Mouse (Mus musculus) skeletal muscle tissue, adult 2 months (tissue): ENCODE results near the gene Rcor1.

ENCODE experiments used
- DNase-seq: peaks from one replicate; pipeline ENCODE4 v3.0.0-alpha.2; 2012; ENCODE audit warnings: low read depth, low spot score

Rcor1 gene

DNA sequence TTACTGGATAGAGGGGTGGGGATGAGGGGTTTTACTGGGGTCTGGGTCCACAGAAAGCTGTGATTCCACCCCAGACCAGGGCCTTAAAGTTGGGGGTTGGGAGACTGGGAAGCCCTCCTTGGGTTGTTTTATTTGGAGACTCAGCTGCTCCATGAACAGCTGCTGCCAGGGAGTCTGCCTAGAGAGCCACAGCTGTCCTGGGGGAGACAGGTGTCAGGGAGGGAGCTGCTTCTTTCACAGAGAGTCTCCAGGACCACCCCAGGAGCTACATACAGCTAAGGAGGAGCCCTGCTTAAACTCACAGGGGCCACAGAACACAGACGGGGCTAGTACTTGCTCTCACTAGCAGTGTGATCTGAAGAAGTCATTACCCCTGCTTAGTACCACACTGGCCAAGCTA lies 18.0 kb upstream of the Rcor1 start:
- DNase-seq, result no peak

DNA sequence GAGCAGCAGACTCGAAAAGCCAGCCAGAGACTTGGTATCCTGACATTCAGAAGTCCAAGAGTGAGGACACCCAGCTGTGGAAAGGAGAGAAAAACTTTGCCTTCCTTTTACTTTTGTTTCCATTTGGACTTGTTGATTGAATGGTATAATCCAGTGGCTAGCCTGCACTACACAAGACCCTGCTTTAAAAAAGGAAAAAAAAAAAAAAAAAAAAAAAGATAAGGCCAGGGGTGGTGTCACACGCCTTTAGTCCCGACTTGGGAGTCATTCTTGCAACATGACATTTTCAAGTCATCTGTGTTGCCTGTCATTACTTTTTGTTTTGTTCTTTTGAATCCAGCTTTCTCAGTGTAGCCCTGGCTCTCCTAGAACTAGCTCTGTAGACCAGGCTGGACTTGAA lies 17.6 kb upstream of the Rcor1 start:
- DNase-seq, result no peak

DNA sequence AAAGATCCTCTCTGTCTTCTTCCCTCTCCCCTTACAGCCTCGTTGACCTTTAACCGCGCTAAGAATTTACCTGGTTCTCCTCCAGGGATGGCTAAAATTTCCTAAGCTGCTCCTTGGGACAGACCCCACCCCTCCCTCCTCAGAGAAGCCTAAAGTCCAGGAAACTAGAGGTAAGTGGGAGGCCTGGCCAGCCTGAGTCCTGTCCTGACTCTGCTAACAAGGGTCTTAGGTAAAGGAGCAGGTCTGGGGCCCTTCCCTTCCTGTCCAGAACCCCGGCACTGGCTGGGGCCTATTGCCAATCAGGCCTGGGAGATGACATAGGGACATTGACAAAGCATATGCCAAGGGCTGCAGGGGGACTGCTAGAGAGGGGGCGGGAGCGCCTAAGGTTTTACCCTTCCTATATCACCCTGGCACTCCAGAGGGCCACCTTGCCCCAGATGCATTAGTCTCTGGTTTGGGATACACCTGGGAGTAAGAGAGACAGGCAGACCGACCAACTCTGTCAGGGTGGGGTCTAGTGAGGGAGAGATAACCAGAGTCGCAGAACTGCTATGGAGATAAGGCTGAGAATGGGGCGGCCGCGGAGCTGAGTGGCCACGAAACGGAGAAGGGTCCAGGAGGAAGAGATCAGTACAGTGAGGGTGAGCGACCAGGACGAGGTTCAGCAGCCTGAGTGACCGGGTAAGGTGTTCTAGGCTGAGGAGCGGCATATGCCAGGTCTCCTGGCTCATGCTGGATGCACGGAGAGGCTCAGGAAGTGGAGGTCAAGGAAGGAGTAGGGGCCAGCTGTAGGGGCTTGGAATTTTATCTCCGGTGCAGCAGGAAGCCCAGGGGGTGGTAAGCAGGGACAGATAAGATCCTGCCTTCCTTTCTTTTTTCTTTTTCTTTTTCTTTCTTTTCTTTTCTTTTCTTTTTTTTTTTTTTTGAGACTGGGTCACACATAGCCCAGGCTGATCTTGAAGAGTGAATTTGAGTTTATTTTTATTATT lies 10.7 kb upstream of the Rcor1 start:
- DNase-seq, result no peak

DNA sequence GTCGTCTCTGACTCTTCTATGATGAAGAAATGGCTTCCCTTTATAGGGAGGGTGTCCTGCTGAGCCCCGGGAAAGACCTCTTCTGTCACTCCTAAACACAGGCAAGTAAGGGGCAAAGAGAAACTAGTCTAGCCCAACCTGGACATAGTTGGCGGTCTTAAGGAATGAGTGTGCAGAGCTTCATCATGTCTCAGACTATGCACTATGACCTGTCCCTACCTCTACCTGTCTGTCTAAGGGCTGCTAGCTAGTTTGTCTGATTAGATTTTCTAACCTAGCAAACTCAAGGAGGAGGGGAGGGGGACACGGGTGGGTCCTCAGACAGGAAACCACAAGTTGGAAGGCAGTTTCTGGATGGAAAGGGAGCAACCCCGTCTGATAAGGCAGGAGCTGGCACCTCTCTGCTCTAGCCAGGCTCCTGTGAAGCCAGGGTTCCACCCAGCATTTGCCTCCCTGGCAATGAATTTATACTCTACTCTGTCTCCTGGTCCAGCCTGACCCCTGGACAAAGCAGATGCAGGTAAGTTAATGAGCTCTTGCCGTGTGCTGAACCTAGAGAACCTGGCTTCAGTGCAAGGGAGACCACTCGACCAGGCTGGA lies 9.8 kb upstream of the Rcor1 start:
- no peak for DNase-seq

DNA sequence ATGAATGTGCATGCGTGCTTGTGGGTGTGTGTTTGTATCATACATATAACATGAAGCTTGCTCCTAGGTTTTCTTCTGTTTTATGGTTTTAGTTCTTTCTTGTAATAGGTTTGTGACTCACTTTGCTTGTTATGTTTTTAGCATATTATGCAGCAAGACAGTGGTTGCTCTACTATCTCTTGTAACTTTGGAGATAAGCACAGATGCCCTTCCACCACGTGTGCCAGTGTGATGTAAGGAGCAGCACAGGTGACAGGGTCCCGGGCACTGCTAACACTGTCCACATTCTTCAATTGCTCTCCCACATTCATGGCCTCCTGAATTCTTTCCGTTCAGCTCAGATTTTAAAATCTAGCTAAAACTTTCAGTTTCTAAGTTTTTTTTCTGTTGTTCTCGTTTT lies 6.3 kb upstream of the Rcor1 start:
- no peak for DNase-seq

DNA sequence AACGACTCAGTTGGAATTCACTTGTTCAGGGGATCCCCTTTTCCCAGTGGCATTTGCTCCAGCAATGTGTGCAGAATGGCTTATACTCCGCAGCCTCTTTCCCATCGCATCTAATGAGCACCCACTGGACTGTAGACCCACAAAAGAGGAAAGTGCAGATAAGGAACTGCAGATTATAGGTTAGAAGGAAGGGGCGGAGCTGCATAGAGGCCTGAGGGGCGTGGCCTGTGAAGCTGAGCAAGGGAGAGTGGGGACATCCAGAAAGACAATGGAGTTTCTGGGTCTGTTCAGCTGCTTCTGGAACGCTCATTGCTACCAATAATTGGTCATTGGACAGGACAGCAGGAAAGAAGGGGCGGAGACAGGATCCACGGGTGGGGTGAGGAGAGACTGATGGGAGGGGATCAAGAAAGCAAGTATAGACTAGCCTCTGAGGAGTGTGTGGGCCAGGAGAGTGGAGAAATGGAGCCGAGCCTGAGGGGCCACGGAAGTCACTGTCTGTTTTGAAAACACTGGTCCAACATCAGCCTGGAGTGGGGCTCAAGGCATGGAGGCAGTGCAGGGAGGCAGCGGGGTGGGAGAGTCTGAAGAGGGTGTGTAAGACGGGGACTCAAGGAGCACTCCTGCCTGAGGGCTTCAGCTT lies 3.8 kb upstream of the Rcor1 start:
- DNase-seq, result no peak

DNA sequence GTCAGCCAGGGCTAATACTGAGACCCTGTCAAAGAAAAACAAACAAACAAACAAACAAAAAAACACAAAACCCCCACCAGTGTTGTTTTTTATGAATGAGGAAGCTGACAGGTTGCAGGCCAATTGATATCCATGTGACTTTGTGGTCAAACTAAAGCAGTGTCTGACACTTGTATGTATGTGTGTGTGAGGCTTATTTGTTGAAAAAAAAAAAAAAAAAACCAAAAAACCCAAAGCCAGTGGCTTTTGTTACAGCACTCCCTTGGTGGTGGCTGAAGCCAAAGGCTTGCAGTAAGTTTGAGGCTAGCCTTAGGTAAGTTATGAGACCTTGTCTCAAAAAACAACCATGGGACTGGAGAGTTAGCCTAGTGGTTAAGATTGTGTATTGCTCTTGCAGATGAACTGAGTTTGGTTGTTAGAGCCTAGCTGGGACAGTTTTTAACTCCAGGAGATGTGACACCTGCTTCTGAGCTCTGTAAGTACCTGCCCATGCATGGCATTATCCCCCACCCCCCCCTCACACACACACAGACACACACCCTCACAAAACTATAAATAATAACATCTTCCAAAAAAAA lies 2.9 kb upstream of the Rcor1 start:
- DNase-seq, result no peak

DNA sequence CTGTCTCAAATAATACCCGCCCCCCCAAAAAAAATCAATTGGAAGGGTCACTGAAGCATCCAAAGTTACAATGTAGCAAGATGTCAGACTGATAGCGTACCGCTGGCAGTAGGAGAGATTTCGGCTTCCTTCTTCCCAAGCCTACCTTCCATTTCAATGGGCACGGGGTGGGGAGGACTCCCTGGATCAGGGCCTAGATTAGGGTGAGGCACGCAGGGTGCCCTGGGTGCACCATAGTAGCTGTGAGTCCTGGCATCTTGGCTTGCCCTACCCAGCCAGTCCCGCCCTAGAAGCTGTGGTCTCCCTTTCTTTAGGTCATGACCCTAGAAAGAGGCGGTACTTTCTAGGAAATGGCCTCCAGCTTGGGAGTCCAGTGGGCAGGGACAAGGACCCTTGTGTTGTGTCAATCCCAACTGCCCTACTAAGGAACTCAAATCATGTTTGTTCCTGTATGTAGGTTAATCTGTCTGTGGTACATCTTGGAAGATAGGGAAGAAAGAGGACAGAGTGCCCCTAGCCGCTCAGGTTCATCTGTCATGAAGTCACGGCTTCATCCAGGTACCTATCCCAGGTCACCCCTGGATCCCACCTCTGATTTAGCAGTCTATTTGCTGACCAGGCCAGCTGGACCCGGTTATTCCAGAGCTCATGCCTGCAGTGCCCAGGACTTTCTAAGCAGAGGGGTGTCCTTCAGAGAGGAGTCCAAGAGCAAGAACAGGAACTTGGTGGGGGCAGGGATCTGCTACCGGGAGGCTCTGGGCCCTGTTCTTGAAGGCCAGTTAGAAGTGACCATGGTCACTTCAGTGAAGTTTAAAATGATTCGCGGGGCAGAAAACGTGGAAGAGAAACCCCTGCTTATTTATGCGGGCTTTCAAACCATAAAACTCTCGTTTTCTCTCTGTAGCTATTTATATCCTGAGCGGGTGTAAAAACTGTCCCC lies 1.6 kb upstream of the Rcor1 start:
- DNase-seq, result no peak

DNA sequence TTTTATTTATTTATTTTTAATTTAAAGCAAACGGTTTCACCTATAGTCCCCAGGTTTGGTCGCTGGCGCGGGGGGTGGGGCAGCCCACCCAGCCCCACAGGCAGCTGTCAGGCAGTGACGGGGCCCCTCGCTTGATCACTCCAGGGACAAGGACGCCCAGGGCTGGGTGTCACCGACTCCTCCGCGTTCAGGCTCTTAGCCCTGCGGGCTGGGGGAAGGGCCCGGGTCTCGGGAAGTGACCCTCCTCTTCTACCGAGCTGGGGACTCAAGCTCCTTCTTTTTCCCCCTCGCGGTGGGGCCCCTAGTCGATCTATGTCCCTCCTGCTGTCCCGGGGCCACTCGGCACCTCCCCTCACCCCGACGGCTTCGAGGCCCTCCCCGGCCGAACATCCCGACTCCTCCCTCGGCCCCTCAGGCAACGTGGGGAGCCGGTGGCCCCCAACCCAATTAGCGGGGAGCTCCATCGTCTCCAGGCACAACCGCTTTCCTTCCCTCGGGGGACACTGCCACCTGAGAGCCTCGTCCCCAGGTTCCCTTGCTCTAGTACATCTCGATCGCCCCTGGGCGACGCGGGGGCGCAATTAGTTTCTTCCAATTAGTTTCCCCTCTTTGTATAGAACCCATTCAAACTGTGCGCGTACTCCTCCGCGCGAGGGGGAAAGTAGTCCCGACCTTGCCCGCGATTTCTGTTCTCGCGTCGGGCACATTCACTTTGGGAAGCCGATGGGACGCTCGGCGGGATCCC lies 748 bp upstream of the Rcor1 start:
- peak; percentile 29 for DNase-seq

DNA sequence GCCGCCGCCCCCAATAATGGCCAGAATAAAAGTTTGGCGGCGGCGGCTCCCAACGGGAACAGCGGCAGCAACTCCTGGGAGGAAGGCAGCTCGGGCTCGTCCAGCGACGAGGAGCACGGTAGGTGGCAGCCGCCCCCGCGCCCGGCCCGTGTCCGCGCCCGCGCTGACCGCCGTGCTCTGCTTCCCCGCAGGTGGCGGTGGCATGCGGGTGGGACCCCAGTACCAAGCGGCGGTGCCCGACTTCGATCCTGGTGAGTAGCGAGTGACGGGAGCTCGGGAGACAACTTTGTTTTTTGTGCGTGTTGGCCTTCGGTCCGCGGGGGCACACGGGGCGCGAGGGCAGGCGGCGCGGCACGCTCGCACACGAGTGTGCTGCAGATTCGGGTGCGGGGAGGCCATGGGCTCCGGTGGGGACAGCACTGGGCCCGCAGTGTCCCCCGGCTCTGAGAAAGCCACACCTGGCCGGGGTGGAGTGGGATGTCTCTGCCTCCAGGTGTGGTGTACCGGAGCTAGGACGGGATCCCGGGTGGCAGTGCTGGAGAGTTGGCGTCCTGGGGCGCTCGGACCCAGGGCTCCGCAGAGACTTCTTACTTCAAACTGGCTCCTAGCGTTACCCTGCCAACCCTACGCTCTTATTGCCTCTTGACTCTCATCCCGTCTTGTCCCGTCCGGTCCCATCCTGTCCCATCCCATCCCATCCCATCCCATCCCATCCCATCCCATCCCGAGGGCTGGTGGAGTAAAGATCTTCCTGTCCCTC lies 800 bp downstream of the Rcor1 start:
- no peak for DNase-seq

DNA sequence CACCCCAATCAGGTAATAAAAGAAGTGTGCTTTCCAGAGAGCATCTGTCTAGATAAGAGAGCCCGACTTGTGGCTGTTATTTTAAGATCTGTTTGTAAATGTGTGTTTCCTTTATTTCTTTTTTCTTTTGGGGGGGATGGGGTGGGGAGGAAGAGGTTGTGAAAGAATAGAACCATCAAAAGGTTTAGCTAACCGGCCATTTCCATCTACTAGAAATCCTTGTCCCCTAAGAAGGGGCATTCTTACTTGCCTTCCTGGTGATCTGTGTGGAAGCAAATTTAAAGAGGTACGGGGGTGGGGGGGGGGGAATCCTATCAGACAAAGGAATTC lies 1.3 kb downstream of the Rcor1 start:
- DNase-seq, result no peak

DNA sequence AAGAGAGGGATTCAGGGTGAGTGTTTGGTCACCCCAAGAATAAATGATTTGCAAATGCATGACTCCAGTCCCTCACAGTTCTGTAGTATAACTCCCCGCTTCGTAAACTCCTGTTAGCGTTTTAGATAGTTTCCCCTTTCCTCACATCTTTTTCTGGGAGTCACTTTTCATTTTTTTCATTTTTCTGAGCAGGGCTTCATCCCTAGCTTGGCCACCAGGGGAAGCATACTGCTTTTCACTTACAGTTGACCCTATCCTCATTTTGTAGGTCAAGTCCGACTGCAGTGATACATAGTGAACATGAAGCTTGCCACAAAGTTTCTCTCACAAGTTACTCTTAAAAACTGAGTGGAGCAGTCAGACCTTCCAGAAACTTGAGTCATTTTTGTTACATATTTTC lies 2.0 kb downstream of the Rcor1 start:
- DNase-seq, result no peak

DNA sequence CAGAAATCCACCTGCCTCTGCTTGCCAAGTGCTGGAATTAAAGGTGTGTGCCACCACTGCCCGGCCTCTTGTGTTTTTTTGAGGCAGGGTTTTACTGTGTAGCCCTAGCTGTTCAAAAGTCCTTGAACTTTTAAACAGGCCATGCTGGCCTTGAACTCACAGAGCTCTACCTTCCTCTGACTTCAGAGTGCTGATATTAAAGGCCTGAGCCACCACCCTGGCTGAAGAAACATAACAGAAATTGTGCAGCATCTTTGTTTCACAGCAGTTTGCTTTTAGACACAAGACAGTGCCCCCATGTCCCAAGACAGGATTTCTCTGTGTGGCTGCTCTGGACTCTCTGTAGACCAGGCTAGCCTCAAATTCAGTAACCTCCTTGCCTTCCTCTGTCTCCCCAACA lies 3.2 kb downstream of the Rcor1 start:
- DNase-seq, result no peak

DNA sequence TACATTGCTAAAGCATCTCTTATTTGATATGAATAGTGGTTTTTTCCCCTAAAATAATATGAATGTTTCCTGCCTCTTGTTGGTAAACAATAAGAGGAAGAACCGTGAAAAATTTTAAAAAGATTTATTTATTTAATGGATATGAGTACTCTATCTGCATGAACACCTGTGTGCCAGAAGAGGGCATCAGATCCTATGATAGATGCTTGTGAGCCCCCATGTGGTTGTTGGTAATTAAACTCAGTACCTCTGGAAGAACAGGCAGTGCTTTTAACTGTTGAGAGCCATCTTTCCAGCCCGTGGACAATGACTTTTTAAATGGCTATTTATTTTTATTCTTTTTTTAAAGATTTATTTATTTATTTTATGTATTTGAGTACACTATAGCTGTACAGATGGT lies 5.7 kb downstream of the Rcor1 start:
- DNase-seq, result no peak

DNA sequence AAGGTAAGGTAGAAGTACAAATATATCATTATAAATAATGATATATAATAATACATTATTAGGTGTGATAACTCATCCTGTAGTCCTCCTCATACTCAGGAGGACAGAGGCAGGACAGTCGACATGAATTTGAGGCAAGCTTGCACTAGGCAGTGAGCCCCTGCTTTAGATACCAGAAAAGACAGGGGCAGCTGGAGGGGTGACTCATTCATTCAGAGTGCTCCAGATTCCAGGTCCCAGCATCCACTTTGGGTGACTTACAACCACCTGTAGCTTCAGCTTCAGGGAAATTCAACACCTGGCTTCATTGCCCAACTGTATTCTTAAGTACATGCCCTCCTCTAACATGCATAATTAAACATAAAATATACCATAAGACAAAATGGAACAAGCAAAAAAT lies 7.7 kb downstream of the Rcor1 start:
- DNase-seq, result no peak

DNA sequence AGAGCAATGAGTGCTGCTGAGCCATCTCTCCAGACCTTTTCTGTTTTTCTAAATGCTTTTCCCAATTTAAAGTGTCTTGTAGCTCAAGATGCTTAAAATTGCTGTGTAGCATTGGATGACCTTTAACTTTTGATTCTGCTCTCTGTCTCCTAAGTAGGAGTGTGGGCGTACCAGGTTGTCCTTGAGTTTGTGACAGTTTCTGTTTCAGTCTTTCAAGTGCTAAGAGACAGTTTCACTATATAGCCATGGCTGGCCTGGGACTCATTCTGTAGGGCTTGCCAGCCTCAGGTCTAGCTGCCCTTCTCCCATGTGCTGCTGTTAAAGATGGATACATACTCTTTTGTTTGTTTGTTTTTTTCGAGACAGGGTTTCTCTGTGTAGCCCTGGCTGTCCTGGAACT lies 9.1 kb downstream of the Rcor1 start:
- DNase-seq, result no peak

DNA sequence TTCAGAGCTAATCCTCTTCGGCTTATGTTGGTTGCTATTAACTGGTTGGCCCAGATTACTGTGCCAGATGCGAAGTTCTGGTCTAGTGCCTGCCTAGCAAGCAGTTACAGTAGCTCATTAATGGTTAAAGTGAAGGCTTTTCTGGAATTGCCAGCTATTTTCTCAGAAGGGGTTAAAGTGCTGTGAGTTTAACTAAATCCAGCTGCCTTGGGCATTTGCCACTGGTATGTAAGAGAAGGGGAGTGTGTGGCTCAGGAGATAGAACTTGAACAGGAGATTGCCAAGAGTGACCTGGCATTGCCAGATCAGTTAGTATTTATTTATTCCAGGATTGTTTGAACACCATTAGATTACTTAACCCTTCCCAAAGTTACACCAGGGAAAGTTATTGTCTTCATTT lies 11.1 kb downstream of the Rcor1 start:
- DNase-seq, result no peak

DNA sequence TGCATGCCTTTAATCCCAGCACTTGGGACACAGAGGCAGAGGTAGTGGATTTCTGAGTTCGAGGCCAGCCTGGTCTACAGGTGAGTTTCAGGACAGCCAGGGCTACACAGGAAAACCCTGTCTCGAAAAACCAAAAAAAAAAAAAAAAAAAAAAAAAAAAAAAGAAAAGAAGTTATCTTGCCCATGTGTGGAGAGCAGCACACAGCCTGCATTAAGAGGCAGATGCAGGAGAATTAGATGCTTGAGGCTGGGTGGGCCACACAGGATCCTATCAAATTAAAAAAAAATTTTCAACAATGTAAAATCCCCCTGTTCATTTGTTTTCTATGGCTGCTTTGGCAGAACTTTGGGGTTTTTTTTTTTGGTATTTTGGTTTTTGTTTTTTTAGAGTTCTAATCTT lies 24.2 kb downstream of the Rcor1 start:
- no peak for DNase-seq

DNA sequence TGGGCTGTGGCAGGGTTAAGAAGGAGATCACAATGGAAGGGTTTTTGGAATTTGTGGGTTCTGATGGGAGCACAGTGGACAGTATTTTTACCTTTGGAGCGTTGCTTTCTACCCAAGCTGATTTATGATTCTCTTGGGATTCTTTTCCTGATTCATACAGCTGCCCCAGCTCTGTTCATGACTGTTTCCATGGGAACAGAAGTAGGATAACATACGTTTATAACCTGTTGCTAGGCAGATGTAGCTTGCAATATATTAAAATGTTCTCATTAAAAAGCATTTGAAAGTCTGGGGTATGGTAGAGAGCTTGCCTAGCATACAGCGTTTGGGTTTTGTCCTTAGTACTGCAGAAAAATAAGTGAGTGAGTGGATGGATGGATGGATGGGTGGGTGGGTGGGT lies 25.1 kb downstream of the Rcor1 start:
- DNase-seq, result no peak

DNA sequence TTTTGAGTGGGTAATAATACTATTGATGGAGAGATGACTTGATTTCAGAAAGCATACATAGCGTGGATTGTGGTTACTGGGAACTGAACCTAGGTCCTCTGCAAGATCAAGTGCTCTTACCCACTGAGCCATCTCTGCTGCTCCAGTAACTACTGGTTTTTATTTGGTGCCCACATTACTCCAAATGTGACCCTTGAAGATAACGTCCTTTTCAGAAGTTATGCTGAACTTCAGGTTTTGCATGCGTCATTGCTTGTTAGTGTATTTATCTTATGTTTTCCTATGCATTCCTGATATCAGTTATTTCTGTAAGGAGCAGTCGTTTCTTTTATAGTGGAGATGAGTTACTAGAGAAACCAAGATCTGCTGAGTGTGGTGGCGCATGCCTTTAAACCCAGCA lies 26.2 kb downstream of the Rcor1 start:
- DNase-seq, result no peak
